ENCODE assay signal across 13 mouse cellular contexts in the genomic region with DNA sequence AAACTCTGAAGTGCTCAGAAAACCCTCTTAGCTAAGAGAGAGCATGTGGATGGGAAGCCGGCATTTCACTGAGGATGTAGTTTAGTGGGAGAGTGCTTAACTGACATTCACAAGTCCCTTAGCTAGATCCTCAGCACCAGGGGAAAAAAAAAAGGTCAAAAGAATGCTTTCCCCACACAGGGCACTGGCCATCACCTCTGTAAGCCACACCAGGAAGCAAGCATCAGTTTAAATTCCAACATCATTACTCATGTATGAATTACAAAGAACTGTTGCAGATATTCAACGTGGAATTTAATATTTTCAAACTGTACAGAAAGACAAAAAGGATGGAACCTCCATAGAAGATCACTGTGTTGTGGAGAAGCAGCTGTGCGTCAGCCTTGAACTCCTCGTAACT.
"Had no signal": no experiment of that assay in that cellular context is flagged by ENCODE, and none has a peak within 500 bp of the region (broad histone marks: within the 10 kb centered on the region; RNA-seq: fewer than 3 reads in every experiment).

No protein-coding gene starts in this region.

- H3K9ac ChIP-seq: limb, embryonic 15.5 days; liver, embryonic 13.5 days; liver, postnatal 0 days; midbrain, embryonic 13.5 days had no signal

- ATAC-seq: inflammation-experienced regulatory T-cells, adult 6 months; intestine, postnatal 0 days; liver, postnatal 0 days; midbrain, embryonic 13.5 days had no signal

- H3K27me3 ChIP-seq: limb, embryonic 15.5 days; liver, embryonic 13.5 days; megakaryocyte, embryonic 14.5 days; midbrain, embryonic 13.5 days had no signal

- H3K9me3 ChIP-seq: limb, embryonic 15.5 days; liver, embryonic 13.5 days; megakaryocyte, embryonic 14.5 days; midbrain, embryonic 13.5 days had no signal

- H3K27ac ChIP-seq: kidney, postnatal 0 days; limb, embryonic 15.5 days; liver, embryonic 13.5 days; macrophage; midbrain, embryonic 13.5 days had no signal

- H3K4me1 ChIP-seq: limb, embryonic 15.5 days; liver, embryonic 13.5 days; megakaryocyte, embryonic 14.5 days; midbrain, embryonic 13.5 days had no signal

- DNase-seq: kidney, adult 8-10 months; kidney, postnatal 36 days; liver, embryonic 13.5 days; liver, postnatal 0 days; right cerebral cortex, postnatal 14 days; thymus, postnatal 14 days had no signal

- H3K4me3 ChIP-seq: limb, embryonic 15.5 days; liver, embryonic 13.5 days; megakaryocyte, embryonic 14.5 days; midbrain, embryonic 13.5 days had no signal

- H3K4me2 ChIP-seq: limb, embryonic 15.5 days; liver, embryonic 13.5 days; midbrain, embryonic 13.5 days had no signal
